Mouse (Mus musculus) bone marrow macrophage, adult 2 months (primary cell): Measurements from ENCODE around the gene Fmod.

Experiments used
- CTCF ChIP-seq: IDR thresholded peaks from 2 replicates; pipeline ENCODE4 v1.5.1; 2012; ENCODE audit warnings: low read depth, mild to moderate bottlenecking, low read length, moderate library complexity
- POLR2A ChIP-seq: IDR thresholded peaks from 2 replicates; pipeline ENCODE4 v1.6.1; 2012; ENCODE audit warnings: mild to moderate bottlenecking, low read depth, low read length, borderline replicate concordance

GRCm38 (mm10) chr1:134036492-134036891 lies 562 bp upstream of the Fmod start:
- TF ChIP-seq CTCF, result peak; percentile 17; the same call in 1 of the 2 replicates
- no peak for TF ChIP-seq POLR2A
